Mouse (Mus musculus) kidney, adult 8-10 months (tissue): ENCODE data around the gene Neurl2.
A peak's percentile ranks its signal among the peaks of the same experiment; 100 is the strongest.
"Not testable (repeated sequence)": the region's sequence is repeated elsewhere in the genome, so short reads cannot be mapped to it uniquely, and the experiment has no call there.

Source experiments
- DNase-seq, 2 experiments: peaks; one replicate each; pipeline ENCODE4 v3.0.0; 2022

Gene Neurl2

DNA sequence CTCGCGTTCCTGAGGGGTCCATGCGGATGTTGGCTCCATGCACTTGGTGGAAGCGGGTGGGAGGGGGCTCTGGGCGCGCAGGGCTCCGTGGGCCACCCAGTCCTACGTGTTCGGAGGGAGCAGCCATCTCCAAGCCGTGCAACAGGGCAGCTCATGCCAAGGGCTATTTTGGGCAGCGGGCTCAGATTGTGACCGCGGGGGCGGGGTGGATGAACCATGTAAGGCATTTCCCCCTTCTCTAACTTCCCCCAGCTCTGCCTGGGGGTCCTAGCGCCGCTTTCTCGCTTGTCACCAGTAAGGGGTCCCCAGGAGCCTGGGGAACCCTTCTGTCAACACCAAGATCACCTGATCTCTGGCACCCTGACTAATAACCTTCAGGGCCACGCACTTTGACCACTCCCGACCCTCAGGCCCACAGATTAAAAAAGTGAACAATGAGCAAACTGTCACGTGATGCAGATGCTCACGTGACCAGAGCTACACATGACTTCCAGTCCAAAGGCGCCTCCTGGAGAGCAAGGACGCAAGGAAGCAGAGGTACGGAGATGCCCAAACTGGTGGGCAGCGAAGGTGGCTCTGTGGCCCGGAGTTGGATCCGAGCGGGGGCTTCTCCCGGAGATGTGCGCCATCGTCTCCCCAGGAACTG is at the start of gene Neurl2:
Gene Neurl2, minus strand, starts transcription at position 143 of the 646 bp plus-strand sequence.
- DNase-seq: peak; percentile 94 to 96

DNA sequence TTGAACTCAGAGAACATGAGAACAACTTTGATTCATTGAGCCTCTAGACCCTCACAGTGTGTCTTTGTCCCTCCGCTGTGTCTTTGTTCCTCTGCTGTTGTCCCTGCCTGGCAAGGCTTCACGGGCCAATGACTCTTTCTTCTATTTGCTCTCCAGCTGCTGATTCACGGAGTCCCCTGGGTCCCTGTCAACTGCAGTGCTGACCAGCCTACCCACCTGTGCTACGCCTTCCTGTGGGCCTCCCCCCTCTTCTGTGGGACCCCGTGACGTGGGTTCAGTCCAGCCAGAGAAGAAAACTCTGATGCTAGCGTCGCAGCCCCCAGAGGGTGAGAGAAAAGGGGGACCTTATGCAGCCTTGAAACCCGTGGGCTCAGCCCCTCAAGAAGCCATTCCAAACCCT is 49.4 kb upstream of the Neurl2 start:
- DNase-seq: no peak

DNA sequence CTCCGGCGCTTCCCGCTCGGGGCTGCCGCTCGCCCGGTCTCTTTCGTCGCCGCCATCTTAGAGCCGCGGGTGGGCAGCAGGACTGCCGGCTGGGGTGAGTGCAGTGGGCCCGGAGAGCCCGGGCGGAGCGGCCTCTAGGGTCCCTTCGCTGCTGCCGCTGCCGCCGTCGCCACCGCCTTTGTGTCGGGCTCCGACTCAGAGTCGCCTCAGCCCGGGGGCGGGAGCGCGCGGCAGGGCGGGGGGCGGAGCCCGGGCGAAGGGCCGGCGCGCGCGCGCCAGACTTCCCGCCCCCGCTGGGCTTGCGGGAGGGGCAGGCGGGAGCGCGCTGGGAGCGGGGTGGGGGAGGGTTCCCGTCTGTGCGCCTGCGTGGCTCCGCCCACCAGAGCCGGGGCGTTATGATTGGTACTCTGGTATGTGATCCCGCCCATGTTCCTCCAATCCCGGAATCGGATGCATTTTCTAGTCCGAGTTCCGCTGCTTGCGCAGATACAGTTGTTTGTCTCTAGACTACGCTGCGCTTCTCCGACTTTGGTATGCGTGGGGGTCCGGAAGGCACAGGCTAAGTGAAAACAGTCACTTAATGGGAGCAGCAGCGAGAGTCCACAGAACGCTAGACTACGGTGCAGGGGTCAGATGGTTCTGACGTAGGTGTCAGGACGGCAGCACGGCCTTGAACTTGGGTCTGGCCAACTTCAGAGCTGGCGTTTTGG is 46.5 kb upstream of the Neurl2 start:
- peak; percentile 94 for DNase-seq

DNA sequence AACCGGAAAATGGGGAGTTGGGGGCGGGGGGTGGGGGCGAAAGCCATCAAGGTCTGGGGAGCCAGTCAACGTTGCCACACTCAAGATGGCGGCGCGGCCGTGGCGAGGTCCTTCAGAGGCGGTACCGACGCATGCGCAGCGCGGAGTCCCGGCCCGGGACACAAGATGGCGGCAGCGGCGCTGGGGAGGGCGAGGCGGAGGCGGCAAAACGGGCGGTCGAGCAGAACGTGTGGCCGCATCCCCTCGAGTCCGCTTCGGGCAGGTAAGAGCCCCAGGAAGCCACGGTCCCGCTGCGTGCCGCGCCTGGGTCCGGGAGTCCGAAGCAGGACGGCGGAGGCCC is 45.9 kb upstream of the Neurl2 start, which contains the start of gene Pcif1:
Gene Pcif1, plus strand, starts transcription at position 77 of the 340 bp plus-strand sequence.
- peak; percentile 87 to 92 for DNase-seq

DNA sequence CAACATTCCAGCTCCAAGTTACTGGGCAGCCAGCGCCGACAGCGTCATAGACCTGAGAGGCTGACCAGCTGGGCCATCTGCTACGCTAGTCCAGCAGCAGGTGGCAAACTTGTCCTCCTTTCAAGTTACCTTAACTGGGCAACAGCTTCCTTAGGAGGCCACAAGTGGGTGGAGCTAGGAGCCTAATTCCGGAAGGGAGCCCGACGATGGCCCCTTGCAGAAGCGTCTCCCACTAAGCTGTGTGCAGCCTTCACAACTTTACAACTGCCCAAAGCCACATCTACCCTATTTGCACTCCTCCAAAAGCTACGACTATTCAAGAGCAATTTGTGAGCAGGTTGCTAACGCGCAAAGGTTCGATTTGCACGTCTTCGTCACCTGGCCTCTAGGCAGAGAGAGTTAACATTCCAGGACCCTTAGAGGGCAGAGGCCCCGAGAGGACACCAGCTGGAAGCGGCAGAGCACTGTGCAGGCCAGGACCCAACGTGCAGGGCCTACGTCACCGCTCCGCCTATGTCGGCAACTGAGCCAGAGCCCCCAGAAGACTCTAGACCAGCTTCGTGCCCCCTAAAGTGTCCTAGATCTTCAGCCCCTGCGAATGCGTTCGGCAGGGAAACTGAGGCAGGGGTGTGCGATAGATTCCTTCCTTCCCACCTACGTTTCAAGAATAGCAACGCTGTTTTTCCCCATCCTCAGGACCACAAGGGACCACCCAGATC is 45.4 kb upstream of the Neurl2 start:
- DNase-seq: peak; percentile 86 to 89

DNA sequence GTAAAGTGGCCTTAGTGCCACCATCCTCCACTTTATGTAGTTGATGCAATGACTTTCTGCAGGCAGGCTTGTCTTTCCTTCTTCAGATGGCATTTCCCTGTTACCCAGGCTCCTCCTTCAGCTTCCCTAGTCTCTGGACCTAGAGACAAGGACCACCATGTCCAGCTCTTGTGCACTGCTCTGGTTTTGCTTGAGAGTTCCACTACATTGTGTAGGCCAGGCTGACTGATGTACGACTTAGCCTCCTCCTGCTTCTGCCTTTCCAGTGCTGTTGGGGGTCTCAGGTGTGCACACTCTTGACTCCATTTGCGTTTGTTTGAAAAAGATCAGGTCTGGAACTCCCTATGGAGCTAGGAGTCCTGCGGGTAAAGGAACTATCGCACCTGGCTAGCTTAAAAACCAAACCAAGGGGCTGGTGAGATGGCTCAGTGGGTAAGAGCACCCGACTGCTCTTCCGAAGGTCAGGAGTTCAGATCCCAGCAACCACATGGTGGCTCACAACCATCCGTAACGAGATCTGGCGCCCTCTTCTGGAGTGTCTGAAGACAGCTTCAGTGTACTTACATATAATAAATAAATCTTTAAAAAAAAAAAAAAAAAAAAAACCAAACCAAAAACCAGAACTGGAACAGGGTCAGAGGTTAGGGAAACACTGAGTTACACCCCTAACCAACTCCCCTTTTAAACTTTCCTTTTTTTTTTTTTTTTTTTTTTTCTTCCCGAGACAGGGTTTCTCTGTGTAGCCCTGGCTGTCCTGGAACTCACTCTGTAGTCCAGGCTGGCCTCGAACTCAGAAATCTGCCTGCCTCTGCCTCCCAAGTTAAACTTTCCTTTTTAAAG is 44.3 kb upstream of the Neurl2 start:
- DNase-seq: not testable (repeated sequence)

DNA sequence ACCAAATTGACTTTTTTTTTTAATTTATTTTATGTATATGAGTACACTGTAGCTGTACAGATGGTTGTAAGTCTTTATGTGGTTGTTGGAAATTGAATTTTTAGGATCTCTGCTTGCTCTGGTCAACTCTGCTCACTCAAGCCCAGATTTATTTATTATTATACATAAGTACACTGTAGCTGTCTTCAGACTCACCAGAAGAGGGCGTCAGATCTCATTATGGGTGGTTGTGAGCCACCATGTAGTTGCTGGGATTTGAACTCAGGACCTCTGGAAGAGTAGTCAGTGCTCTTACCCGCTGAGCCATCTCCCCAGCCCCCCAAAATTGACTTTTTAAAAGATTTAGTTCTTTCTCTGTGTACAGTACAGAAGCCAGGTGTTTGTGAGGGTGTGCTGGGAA is 42.4 kb upstream of the Neurl2 start:
- not testable (repeated sequence) for DNase-seq

DNA sequence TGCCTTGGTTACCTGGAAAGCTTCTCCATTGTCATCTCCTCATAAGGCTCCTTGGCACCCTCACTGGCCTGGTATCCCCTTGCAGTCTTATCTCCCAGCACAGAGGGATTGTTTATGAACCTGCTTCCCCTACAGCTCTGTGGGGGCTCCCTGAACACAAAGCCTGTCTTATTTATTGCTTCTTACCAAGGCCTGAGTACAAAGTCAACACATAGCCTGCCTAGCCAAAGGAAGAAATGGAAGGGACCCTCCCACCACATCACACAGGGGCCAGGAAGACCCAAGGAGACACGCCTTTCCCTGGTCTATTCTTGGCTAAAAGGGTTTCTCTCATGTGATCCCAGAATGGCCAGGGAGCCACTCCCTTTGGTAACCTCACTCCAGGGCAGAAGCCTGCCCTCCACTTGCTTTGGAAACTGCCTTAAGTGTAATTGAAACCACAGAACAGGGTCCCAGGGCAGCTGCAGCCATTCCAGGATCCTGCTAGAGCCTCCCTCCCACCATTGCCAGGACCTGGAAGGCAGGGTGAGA is 41.0 kb upstream of the Neurl2 start:
- DNase-seq: peak in 1 of 2 experiments; percentile 60

DNA sequence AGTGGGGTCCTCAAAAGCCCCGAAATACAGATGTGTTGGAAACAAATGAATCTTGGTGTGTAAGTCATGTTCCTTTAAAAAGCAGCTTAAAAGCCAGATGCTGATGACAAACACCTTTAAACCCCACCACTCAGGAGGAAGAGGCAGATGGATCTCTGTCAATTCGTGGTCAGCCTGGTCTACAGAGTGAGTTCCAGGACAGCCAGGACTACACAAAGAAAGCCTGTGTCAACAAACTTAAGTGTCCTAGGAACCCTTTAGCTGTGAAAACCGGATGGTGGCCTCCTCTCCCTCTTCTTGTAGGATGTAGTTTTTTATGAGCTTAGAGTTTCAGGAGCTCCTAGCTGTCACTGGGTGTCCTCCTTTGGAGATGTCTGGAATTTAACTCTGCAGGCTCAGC is 40.4 kb upstream of the Neurl2 start:
- DNase-seq: no peak

DNA sequence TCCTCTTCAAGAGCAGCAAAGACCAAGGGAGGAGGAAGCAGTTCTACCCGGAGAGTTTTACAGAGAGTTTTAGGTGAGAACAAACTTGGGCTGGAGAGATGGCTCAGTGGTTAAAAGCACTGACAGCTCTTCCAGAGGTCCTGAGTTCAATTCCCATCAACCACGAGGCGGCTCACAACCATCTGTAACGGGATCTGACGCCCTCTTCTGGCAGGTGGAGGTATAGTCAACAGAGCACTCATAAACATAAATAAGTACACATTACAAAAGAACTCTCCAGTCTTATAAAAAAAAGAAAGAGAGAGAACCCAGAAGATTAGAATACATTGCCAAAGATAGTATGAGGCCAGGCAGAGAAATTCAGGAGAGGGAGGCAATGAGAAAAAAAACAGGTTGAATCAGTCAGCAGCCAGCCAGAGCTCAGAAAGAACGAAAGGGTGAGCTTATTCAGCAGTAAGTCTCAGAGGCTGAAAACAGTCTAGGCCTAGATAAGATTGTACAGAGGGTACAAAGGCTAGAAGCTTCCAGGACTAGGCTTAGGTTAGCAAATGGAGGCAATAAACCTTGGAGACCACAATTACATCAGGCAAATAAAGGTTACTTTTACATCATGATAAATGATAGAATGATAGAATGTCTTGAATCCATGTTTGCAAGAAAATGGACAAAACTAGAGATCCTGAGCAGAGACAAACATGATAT is 38.5 kb upstream of the Neurl2 start:
- no peak for DNase-seq

DNA sequence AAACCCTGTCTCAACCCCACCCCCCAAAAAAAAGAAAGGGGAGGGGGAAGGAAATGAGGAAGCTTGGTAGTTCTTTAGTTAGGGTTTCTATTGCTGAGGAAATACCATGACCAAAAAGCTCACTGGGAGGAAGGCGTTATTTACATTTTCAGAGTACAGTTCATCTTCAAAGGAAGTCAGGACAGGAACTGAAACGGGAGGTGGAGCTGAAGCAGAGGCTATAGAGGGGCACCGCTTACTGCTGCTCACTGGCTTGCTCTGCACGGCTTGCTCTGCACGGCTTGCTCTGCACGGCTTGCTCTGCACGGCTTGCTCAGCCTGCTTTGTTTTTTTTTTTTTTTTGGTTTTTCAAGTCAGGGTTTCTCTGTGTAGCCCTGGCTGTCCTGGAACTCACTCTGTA is 35.2 kb upstream of the Neurl2 start:
- no peak for DNase-seq

DNA sequence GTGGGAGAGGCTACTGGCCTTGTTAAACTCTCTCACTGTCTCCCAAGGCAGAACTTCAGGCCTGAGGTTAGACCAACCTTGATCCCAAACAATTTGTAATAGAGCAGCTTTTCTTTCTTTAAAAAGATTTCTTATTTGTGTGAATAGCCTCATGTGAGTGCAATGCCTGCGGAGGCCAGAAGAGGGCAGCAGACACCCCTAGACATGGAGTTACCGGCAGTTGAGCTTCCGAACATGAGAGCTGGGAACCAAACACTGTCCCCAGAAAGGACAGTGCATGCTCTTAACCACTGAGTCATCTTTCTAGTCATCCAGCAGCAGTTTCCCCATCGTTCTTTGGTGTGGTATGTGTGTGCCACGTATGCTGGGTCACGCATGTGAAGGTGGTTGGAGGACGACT is 34.3 kb upstream of the Neurl2 start:
- DNase-seq: no peak

DNA sequence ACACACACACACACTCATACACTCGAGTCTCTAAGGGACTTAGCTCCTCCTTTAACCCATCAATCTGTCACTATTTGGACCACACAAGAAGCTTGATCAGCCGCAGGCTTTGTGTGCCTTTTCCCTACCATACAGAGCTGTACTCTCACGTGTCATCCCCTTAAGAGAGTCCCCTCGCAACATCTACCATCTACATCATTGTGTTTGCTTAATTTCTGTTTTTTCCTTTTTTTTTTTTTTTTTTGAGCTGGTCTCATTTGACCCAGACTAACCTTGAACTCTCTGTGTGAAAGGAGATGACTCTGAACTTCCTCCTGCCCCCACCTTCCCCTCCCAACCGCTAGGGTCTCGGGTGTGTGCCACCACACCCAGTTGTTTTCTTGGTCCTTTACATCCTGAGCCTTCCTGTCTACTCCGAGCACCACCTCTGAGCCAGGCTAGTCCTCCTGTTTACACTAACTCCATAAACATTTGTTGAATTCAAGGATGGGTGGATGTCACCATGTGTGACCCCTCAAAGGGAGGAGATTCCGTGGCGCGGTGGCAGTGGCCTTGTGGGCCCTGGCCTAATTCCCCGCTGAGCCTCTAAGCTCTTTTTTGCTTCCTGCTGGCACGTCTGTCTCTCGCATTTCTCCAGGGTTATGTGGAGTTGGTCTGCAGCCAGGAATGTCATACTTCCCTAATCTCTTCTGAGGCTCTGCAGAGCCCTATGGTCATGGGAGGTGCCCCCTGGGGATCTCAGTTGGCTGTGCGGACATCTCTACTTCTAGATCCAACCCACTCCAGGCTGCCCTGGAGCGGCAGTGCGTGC is 33.7 kb upstream of the Neurl2 start:
- no peak for DNase-seq

DNA sequence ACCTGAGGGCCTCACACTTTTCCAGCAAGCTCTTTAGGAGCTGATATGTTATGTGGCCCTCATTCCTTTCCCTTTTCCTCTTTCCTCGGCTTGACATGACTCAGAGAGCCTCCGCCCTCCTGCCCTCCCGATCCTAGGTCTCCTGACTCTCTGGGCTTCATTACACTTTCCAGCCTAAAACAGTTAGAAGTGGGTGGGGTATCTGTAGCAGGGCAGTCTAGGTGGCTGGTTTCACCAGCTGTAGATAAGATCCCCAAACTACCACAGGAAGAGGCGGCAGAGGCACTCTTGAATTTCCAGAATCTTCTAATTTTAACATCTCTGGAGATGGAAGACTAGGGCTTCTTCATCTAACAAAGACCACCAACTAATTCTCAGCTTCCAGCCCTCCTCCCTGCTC is 31.3 kb upstream of the Neurl2 start:
- no peak for DNase-seq

DNA sequence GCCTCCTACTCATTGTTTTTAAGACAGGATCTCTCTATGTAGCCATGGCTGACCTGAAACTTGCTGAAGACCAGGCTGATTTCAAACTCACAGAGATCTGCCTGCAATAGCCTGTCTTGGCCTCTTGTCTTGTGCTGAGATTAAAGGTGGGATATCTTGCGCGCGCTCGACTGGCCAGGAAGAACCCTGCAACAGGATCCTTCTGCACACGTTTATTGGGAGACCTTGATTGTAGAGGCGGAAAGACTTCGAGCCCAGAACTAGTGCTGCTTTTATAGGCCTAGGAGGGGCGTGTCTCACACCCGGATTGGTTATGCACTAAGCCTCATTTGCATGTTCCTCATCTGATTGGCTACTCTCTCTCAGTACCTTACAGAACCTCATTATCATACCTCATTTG is 30.2 kb upstream of the Neurl2 start:
- DNase-seq: not testable (repeated sequence)

DNA sequence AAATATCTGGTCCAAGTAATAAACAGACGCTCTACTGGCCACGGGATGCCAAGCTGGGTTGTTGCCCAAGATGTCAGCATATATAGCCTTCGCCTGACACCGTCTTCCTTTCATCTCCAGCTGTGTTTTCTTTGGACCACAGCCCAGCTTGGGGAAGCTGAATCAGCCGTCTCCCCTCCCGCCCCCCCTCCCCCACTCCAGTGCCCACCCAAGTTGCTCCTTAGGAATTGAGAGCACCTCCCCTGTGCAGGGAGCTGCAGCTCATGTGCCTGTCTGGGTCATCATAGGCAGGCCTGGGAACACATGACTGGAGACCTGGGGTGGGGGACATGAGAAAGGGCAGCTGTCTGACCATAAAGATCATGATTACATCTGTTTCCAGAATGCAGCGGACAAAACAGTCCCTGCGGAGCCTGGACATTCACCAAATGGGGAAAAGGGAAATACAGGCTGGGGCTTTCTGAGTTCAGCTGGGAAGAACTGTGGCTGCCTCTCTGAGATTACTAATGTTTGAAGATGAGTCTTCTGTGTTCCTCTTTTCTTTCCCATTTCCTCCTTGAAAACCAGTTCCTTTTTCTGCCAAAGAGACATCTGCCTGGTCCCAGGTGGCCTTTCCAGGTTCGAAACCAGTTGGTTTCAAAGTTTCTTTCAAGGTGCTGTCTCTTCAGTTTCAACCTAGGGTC is 29.1 kb upstream of the Neurl2 start:
- no peak for DNase-seq

DNA sequence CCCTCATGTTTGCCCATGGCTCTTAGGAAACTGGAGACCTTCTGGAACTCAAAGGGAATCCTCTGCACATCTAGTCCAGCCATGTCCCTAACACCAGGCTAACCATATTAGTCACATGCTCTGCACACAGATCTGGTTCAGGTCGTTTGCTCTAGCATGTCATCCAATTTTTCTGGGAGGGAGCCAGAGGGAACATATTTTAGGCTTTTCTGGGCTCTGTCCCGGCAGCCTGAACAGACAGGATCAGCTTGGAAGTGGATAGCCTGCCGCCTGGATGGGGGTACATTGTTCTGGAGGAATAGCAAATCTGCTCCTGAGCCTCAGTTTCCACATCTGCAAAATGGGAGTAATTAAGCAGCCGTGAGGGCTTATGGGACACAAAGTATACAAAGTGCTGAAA is 27.8 kb upstream of the Neurl2 start:
- no peak for DNase-seq

DNA sequence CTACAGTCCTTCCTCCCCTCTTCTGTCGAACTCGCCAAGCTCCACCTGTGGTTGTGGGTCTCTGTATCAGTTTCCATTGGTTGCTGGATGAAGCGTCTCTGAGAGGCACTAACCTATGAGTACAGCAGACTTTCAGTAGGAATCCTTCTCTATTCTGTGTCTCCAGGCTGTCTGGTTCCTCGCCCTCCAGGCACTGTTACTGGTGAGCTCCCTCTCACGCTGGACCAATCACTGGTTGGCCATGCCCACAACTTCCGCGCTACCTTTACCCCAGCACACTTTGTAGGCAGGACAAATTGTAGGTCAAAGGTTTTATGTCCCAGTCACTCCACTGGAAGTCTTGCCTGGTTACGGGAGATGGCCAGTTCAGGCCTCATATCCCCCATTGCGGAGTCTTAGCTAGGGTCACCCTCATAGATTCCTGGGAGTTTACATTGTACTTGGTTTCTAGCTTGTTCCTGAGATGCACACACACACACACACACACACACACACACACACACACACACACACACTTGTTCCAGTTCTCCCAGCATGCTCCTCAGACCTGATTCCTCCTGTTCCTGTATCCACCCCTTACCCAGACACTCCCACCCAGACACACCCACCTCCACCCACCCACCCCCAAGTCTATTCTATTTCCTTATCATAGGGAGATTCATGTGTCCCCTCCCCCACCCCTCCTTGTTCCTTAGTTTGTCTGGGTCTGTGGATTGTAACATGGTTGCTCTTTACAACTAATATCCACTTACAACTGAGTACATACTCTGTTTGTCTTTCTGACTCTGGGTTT is 26.6 kb upstream of the Neurl2 start:
- peak in 1 of 2 experiments; percentile 63 for DNase-seq

DNA sequence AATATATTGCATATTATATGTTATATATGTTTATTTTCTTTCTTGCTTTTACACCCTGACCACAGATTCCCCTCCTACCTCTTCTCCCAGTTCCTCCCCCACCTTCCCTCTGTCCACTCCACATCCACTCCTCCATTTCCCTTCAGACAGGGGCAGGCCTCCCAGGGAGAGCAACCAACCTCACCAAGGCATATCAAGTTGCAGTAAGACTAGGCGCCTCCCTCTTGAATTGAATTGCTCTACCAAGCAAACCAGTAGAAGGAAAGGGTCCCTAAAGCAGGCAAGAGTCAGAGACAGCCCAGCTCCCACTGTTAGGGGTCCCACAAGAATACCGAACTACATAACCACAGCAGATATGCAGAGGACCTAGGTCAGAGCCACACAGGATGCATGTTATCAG is 25.9 kb upstream of the Neurl2 start:
- no peak for DNase-seq
